Mouse (Mus musculus): ENCODE data around the gene Ugt1a7c.

GRCm38 (mm10) chr1:88253106-88253505, 158.2 kb downstream of the Ugt1a7c start:
- TF ChIP-seq POLR2A (IDR thresholded peaks at IDR 0.05; ENCODE audit: low read depth, low read length): no peak
- no peak for TF ChIP-seq CTCF (conservative IDR thresholded peaks at IDR 0.05; ENCODE audit: insufficient read depth, insufficient read length, low read depth, low read length)
